Mouse (Mus musculus): ENCODE measurements around the gene Ppp3r1.

- TF ChIP-seq POLR2A (IDR thresholded peaks at IDR 0.05; ENCODE audit: low read depth, low read length) (peak; percentile 24; the same call in 1 of the 2 replicates), ETS1 (conservative IDR thresholded peaks at IDR 0.05; ENCODE audit: low read depth, low read length) (no peak), SMC3 (IDR thresholded peaks at IDR 0.05; ENCODE audit: low read depth, low read length) (no peak)
Measured at GRCm38 (mm10) chr11:17202481-17202880, 43.4 kb downstream of the Ppp3r1 start.
